Mouse (Mus musculus): Measurements from ENCODE around the gene Stx18.

DNA sequence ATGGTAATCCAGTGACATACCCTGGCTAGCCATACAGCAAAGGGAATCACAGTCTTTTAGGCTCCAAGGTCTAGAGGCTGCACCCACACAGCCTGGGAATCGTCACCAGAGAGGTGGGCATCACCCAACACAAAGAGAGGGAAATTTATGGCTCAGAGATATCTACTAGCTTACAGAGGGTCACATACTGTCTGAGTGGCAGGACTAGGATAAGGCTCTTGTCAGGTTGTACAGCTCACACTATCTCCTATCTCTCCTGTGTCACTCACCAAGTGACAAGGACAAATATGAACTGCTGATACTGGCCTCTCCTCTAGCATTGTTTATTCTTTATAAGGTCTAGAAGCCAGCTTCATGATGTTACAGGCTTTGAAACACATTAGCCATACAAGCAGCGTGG lies 90.8 kb downstream of the Stx18 start:
- TF ChIP-seq POLR2A (IDR thresholded peaks at IDR 0.05; ENCODE audit: low read depth, low read length) (no peak), CTCF (conservative IDR thresholded peaks at IDR 0.05; ENCODE audit: insufficient read depth, insufficient read length, low read depth, low read length) (no peak)
